Mouse (Mus musculus) CH12.LX (cell line): Measurements from ENCODE around the gene Zfp184.

Source experiments
- CTCF ChIP-seq, 2 experiments: IDR thresholded peaks in 1 of 2; conservative IDR thresholded peaks in 1 of 2; 2 replicates each; pipeline ENCODE4 v1.5.1; 2011 to 2012; ENCODE audit warnings: low read depth in 2 of 2, low read length in 2 of 2, improper control_type of control experiment in 1 of 2, inconsistent platforms in 1 of 2, mild to moderate bottlenecking in 1 of 2, moderate library complexity in 1 of 2
- E2F4 ChIP-seq: IDR thresholded peaks from 2 replicates; pipeline ENCODE4 v1.6.1; 2011; ENCODE audit warnings: low read depth, low read length, improper control_type of control experiment; ENCODE audit not compliant: insufficient replicate concordance
- EP300 ChIP-seq: IDR thresholded peaks from 2 replicates; pipeline ENCODE4 v1.6.1; 2011; ENCODE audit warnings: low read length, improper control_type of control experiment
- GABPA ChIP-seq: IDR thresholded peaks from 2 replicates; pipeline ENCODE4 v1.6.1; 2012; ENCODE audit warnings: low read depth, low read length, improper control_type of control experiment, inconsistent platforms; ENCODE audit not compliant: insufficient replicate concordance
- HCFC1 ChIP-seq: IDR thresholded peaks from 2 replicates; pipeline ENCODE4 v1.6.1; 2012; ENCODE audit warnings: low read depth, mild to moderate bottlenecking, inconsistent platforms, low read length, improper control_type of control experiment
- JUN ChIP-seq: IDR thresholded peaks from 2 replicates; pipeline ENCODE4 v1.6.1; 2011; ENCODE audit warnings: low read depth, mild to moderate bottlenecking, low read length, improper control_type of control experiment, moderate library complexity; ENCODE audit not compliant: insufficient read depth
- MAFK ChIP-seq: IDR thresholded peaks from 2 replicates; pipeline ENCODE4 v1.6.1; 2011; ENCODE audit warnings: low read length, improper control_type of control experiment; ENCODE audit not compliant: insufficient replicate concordance
- MXI1 ChIP-seq: IDR thresholded peaks from 2 replicates; pipeline ENCODE4 v1.6.1; 2011; ENCODE audit warnings: mild to moderate bottlenecking, low read depth, low read length, improper control_type of control experiment
- NELFE ChIP-seq: IDR thresholded peaks from 2 replicates; pipeline ENCODE4 v1.6.1; 2011; ENCODE audit warnings: low read depth, low read length, improper control_type of control experiment
- POLR2A ChIP-seq: IDR thresholded peaks from 2 replicates; pipeline ENCODE4 v1.6.1; 2011; ENCODE audit warnings: low read depth, mild to moderate bottlenecking, improper control_type of control experiment, low read length
- POLR2AphosphoS2 ChIP-seq: IDR thresholded peaks from 2 replicates; pipeline ENCODE4 v1.6.1; 2011; ENCODE audit warnings: low read depth, low read length, improper control_type of control experiment
- USF1 ChIP-seq: IDR thresholded peaks from 2 replicates; pipeline ENCODE4 v1.6.1; 2014; ENCODE audit warnings: low read depth, mild to moderate bottlenecking, inconsistent platforms, low read length, improper control_type of control experiment
- USF2 ChIP-seq: conservative IDR thresholded peaks from 2 replicates; pipeline ENCODE4 v1.6.1; 2011; ENCODE audit warnings: low read depth, low read length, improper control_type of control experiment

DNA sequence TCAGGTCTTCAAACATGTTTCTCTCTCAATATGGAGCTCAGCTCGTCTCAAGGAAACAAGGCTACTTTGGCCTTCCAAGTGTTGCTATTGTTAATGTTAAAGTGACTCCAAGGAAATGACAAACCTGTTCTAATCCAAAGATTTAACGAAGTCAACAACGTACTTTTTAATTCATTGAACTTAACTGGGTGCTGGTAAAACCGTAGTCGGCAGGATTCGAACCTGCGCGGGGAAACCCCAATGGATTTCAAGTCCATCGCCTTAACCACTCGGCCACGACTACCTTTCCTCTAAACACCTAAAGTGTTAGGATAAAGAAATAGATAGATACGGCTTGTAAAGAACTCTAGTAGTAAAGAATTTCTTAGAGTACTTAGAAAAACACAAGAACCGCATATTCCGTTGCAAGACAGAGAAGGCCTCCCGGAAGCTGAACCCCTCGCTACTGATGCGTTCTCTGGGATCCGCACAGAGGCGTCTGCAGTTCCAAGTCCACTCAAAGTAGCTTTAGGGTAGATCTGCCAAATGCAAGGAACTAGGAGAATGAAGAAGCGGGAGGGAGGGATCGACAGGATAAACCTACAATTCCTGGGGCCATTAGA is 20.1 kb upstream of the Zfp184 start:
- no peak for TF ChIP-seq JUN
- no peak for TF ChIP-seq CTCF (conservative IDR thresholded peaks at IDR 0.05 in 1 of 2, IDR thresholded peaks at IDR 0.05 in 1 of 2; ENCODE audit: low read depth in 2 of 2, low read length in 2 of 2)
- no peak for TF ChIP-seq GABPA
- TF ChIP-seq USF1 = no peak
- TF ChIP-seq USF2 = no peak
- no peak for TF ChIP-seq MXI1
- no peak for TF ChIP-seq EP300
- no peak for TF ChIP-seq NELFE
- TF ChIP-seq POLR2AphosphoS2 = no peak
- no peak for TF ChIP-seq HCFC1
- TF ChIP-seq E2F4 = no peak
- TF ChIP-seq POLR2A = no peak
- TF ChIP-seq MAFK = peak; percentile 89
